Mouse (Mus musculus) C3H10T1/2 (cell line): ENCODE results near the gene Cd274. TPM values are rescaled to one million over a fixed set of nuclear protein-coding genes. Genes with fewer than 3 reads are reported as not detected.

ENCODE experiments used
- polyA plus RNA-seq, 2 experiments: library from polyadenylated mRNA; unstranded; fragments of >200 nt; fragmentation: generic; extraction: Trizol; gene quantifications; one replicate each; pipeline ENCODE4 v1.2.1; 2012; ENCODE audit warnings: missing spikeins in 2 of 2

The Cd274 gene
- polyA plus RNA-seq, result under 1 TPM; 0.02 to 0.17 TPM

GRCm38 (mm10) chr19:29366969-29367622 lies at the start of gene Cd274, which contains the start of gene Plgrkt:
Cd274 (plus strand) TSS chr19:29367455.
Plgrkt (minus strand) TSS chr19:29367390.

DNA sequence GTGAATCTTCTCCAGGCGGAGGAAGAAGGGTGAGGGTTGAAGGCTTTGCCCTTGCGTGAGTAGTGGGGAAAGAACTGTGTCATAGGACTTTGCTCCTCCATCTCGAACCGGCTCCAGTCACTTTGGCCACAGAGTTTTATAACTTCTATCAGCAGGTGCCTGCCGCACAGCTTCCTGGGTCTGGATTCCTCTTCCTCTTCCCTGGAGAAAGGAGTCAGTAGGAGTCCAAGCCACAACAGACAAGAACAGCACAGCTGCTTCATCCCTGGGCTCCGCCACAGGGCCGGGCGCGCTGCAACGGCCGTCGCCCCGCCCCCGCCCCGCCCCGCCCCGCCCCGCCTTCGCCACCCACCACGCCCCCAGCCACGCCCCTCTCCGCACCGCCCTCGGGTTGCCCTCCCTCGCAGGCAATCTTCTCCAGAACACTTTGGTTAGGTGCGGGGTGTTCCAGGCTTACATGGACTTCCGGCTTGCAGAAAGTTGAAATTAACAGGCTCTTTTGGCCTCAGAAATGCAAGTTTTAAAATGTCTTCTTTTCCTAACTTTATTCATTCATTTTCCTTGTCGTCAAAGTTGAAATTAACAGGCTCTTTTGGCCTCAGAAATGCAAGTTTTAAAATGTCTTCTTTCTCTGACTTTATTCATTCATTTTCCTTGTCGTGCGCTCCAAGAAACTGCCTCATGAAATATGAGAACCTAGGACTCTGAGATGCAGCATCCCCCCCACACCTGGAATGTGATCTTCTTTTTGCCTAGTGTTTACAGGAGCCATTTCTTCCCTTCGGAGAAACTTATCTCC lies 42.0 kb upstream of the Cd274 start, which contains the start of gene Insl6:
Insl6 (minus strand) TSS at position 304 of the 799 bp plus-strand sequence.

DNA sequence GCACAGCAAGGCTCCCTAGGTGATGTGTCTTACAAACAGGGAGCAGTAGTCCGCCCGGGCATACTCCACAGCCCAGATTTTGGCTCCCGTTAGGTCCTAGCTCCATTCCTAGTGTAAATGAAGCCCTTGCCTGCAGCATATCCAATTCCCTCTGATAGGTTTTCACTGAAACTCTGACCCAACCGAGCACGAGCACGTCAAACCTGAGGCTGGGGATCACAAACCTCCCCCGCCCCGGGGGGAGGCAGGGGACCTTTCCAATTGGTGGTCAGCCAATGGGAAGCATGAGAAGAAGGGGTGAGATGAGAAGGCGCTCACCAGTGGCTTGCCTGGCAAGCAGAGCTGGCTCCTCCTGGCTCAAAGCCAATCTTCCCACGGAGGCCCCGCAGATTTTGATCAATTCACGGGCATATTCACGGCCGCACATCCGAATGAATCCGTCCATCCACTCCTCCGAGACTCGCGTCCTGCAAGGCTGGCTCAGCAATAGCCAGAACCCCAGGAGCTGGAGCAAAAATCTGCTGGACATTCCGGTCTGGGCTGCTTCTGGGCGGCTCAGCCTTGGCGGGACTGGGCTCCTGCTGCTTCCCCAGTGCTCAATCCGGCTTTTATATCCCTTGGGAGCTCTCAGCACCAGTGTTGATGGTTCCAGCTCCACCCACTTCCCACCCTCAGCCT lies 33.0 kb upstream of the Cd274 start, which contains the start of gene Rln1:
Rln1 (minus strand) TSS at position 603 of the 678 bp plus-strand sequence.

DNA sequence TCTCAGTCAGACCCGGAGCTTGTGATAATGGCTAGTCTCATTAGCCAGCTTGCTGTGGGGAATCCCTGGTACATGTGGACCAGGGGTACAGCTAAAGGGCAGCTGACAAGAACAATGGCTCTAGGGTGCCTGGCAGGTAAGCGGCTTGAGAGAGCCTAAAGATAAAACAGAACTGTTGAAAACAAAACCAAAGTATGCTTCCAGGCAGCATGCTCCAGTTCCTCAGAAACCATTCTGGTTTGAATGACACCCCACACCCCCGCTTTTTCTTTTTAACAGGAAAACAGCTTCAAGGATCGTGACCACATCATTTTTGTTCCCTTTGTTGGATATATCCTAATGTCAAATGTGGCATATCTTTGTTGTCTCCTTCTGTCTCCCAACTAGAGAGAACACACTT lies 43.4 kb downstream of the Cd274 start, which contains the start of gene Pdcd1lg2:
Pdcd1lg2 (plus strand) TSS at position 301 of the 400 bp plus-strand sequence.

Other genes with a start within 250 kb of the Cd274 start
- 1 to 10 TPM in 1 of 2 experiments, under 1 TPM in 1; 0.34 to 3.9 TPM for gene Jak2, start 115.6 kb upstream of the Cd274 start, polyA plus RNA-seq
- gene Insl6, start 42.1 kb upstream of the Cd274 start, polyA plus RNA-seq, result 1 to 10 TPM in 1 of 2 experiments, under 1 TPM in 1; 0.51 to 2.1 TPM
- not detected for gene Rln1, start 32.8 kb upstream of the Cd274 start, polyA plus RNA-seq
- gene Plgrkt, start 65 bp upstream of the Cd274 start, polyA plus RNA-seq, result 10 to 100 TPM; 12.1 to 54.6 TPM
- gene Pdcd1lg2, start 43.5 kb downstream of the Cd274 start, polyA plus RNA-seq, result not detected
- gene Ric1, start 154.8 kb downstream of the Cd274 start, polyA plus RNA-seq, result 1 to 10 TPM in 1 of 2 experiments, under 1 TPM in 1; 0.29 to 6.7 TPM